Mouse (Mus musculus) liver, embryonic 15.5 days (tissue): Measurements from ENCODE around the gene Ado. TPM values are rescaled to one million over a fixed set of nuclear protein-coding genes. Genes with fewer than 3 reads are reported as not detected.

Source experiments
- ATAC-seq: fragments of 200-750 bp; cut with Nextera tagmentation; 2 replicates; pipeline ENCODE4 v1.8.0; 2017; ENCODE audit warnings: moderate number of reproducible peaks, mild to moderate bottlenecking, moderate library complexity; ENCODE audit not compliant: insufficient read depth
- H3K27ac ChIP-seq: fragments of 300-500 bp; sonication (generic); replicated peaks from 2 replicates; pipeline ENCODE4 v1.5.1; 2015; ENCODE audit warnings: mild to moderate bottlenecking, inconsistent platforms
- H3K27me3 ChIP-seq: fragments of 300-500 bp; sonication (generic); 2 replicates; pipeline ENCODE4 v1.6.1; 2015; ENCODE audit warnings: mild to moderate bottlenecking, inconsistent platforms
- H3K36me3 ChIP-seq: fragments of 300-500 bp; sonication (generic); replicated peaks from 2 replicates; pipeline ENCODE4 v1.6.1; 2015; ENCODE audit warnings: moderate library complexity, mild to moderate bottlenecking, inconsistent platforms
- H3K4me1 ChIP-seq: fragments of 300-500 bp; sonication (generic); replicated peaks from 2 replicates; pipeline ENCODE4 v1.6.1; 2015; ENCODE audit warnings: inconsistent platforms
- H3K4me2 ChIP-seq: fragments of 300-500 bp; sonication (generic); 2 replicates; pipeline ENCODE4 v1.6.1; 2015; ENCODE audit warnings: moderate library complexity, mild to moderate bottlenecking, inconsistent platforms
- H3K4me3 ChIP-seq: fragments of 300-500 bp; sonication (generic); replicated peaks from 2 replicates; pipeline ENCODE4 v1.5.1; 2015; ENCODE audit warnings: mild to moderate bottlenecking, inconsistent platforms
- H3K9ac ChIP-seq: fragments of 300-500 bp; sonication (generic); 2 replicates; pipeline ENCODE4 v1.6.1; 2015; ENCODE audit warnings: moderate library complexity, mild to moderate bottlenecking, inconsistent platforms
- H3K9me3 ChIP-seq: fragments of 300-500 bp; sonication (generic); replicated peaks from 2 replicates; pipeline ENCODE4 v1.6.1; 2016; ENCODE audit warnings: inconsistent platforms
- WGBS: fragments of 180-500 bp; shearing (Covaris S2); methylation state at CpG from one replicate; pipeline ENCODE4 v1.1.7; 2015; ENCODE audit warnings: mixed read lengths; ENCODE audit not compliant: insufficient replicate concordance; 5-methylcytosine and 5-hydroxymethylcytosine counted together
- polyA plus RNA-seq: library from polyadenylated mRNA; unstranded; fragments of >200 nt; fragmentation: Nextera tagmentation; extraction: Ambion mirVana; gene quantifications from 2 replicates; pipeline ENCODE4 v1.2.1, GENCODE M21; 2015

Ado gene
- polyA plus RNA-seq = 12.2 TPM in 2 replicates

DNA sequence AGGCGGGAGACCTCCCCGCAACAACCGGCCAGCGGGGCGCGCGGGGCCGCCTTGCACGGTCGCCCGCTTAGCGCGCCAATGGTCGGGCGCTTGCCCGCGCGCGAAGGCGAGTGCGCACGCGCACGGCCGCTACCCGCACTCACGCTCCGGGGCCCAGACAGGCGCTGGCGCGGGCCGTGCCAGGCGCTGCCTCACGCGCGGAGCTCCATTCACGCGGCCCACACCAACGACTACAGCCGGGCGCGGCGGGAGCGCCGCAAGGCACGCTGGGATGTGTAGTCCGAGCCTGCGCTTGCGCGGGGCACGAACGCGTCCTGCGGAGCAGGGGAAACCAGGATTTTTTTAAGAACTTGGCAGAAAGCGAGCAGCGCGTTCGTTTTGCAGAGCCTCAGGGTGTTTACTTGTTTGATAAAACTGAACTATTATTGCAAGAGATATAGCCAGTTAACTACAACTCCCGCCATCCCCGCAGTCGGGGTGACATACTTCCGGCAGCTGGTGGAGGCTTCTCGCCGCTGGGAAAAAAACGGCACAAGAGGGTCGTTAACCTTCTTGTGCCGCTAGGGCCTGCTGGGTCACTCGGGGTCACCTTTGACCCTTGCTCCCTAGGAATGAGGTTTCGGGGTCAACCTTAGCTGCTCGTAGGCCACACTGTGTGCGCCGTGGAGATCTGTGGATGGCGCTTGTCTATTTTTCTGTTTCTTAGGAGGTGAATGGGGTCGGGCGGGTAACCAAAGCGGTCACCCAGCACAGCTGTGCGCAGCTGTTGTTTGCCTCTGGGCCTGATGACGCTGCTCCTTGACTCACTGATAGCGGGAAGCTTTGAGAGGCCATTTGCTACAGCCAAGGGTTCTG lies at the start of gene Ado:
Ado (minus strand) TSS at position 79 of the 855 bp plus-strand sequence.
- H3K9ac ChIP-seq = peak within 1 kb of the TSS; percentile 85
- peak within 1 kb of the TSS; percentile 97 for H3K4me2 ChIP-seq
- H3K27me3 ChIP-seq = no peaks in the 10 kb centered on the region
- WGBS = under 1% methylated on average over 79 of the region's 79 CpGs
- H3K9me3 ChIP-seq = no peaks in the 10 kb centered on the region
- peak; percentile 92 for ATAC-seq
- H3K4me1 ChIP-seq = peaks cover 35% of the 10 kb centered on the region
- H3K36me3 ChIP-seq = peaks cover 8% of the 10 kb centered on the region
- peak within 1 kb of the TSS; percentile 83 for H3K27ac ChIP-seq
- peak within 1 kb of the TSS; percentile 92 for H3K4me3 ChIP-seq

DNA sequence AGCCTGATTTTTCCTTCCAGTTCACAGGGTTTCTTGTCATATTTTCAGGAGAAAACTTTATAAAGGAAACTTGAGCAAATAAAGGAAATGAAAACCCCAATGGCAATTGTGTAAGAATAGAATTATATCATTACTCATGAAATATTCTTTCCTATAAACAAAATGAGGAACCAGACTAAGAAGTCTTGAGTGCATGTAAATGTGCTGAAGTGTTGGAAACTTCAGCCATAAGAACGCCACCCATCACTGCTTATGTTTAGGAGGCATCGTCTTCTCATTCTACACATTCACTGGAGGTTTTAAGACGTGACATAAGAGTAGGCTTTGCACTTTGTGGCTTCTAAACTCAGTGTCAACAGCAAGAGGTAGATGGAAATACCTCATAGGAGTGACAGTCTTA lies 46.5 kb upstream of the Ado start:
- no peaks in the 10 kb centered on the region for H3K4me1 ChIP-seq
- H3K9me3 ChIP-seq = no peaks in the 10 kb centered on the region
- H3K27ac ChIP-seq = no peak overlapping the region
- WGBS = 58% methylated on average over 3 of the region's 3 CpGs
- no peak for ATAC-seq
- no peak overlapping the region for H3K4me2 ChIP-seq
- no peaks in the 10 kb centered on the region for H3K27me3 ChIP-seq
- no peaks in the 10 kb centered on the region for H3K36me3 ChIP-seq
- no peak overlapping the region for H3K4me3 ChIP-seq
- H3K9ac ChIP-seq = no peak overlapping the region

GRCm38 (mm10) chr10:67585873-67586610 lies 37.3 kb upstream of the Ado start:
- H3K9me3 ChIP-seq = no peaks in the 10 kb centered on the region
- no peak overlapping the region for H3K4me2 ChIP-seq
- no peaks in the 10 kb centered on the region for H3K36me3 ChIP-seq
- H3K9ac ChIP-seq = no peak overlapping the region
- no peak for ATAC-seq
- no peak overlapping the region for H3K27ac ChIP-seq
- no peaks in the 10 kb centered on the region for H3K4me1 ChIP-seq
- no peak overlapping the region for H3K4me3 ChIP-seq
- no peaks in the 10 kb centered on the region for H3K27me3 ChIP-seq
- WGBS = 54% methylated on average over 18 of the region's 18 CpGs

- no peaks in the 10 kb centered on the region for H3K4me1 ChIP-seq
- H3K4me3 ChIP-seq = no peak overlapping the region
- H3K27me3 ChIP-seq = no peaks in the 10 kb centered on the region
- H3K4me2 ChIP-seq = no peak overlapping the region
- H3K27ac ChIP-seq = no peak overlapping the region
- WGBS = 23% methylated on average over 12 of the region's 12 CpGs
- H3K9me3 ChIP-seq = no peaks in the 10 kb centered on the region
- no peak overlapping the region for H3K9ac ChIP-seq
- H3K36me3 ChIP-seq = no peaks in the 10 kb centered on the region
- ATAC-seq = no peak
These were observed 33.0 kb upstream of the Ado start for GRCm38 (mm10) chr10:67581698-67582285.

DNA sequence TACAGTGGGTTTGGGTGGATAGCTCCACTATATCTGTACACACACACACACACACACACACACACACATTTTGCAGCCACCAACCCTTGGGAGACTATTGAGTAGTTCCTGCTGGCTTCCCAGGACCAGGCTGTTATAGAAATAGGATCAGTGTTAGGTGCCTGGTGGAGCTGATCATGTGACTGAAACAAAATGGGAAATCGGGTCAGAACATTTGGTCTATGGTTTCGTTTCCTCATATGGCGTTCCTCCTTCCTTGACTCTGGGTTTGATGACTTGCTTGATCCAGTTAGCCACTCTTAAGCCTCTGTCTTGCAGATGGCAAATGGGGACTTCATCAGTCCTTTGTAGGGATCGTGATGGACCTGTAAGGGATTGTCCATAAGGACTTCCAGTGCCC lies 31.1 kb upstream of the Ado start:
- Histone ChIP-seq H3K4me2 (no peak overlapping the region), H3K36me3 (no peaks in the 10 kb centered on the region), H3K9ac (no peak overlapping the region), H3K4me1 (no peaks in the 10 kb centered on the region), H3K27me3 (no peaks in the 10 kb centered on the region), H3K27ac (no peak overlapping the region), H3K9me3 (no peaks in the 10 kb centered on the region), H3K4me3 (no peak overlapping the region)
- 75% methylated on average over 4 of the region's 4 CpGs for WGBS
- no peak for ATAC-seq

- Histone ChIP-seq H3K4me2 (no peak overlapping the region), H3K4me3 (no peak overlapping the region), H3K4me1 (no peaks in the 10 kb centered on the region), H3K9ac (no peak overlapping the region), H3K27ac (no peak overlapping the region), H3K27me3 (no peaks in the 10 kb centered on the region), H3K9me3 (no peaks in the 10 kb centered on the region), H3K36me3 (no peaks in the 10 kb centered on the region)
- no peak for ATAC-seq
- WGBS = 70% methylated on average over 8 of the region's 8 CpGs
These were observed 24.6 kb upstream of the Ado start for GRCm38 (mm10) chr10:67573310-67573709.

GRCm38 (mm10) chr10:67571443-67571842 lies 22.7 kb upstream of the Ado start:
- Histone ChIP-seq H3K36me3 (no peaks in the 10 kb centered on the region), H3K9me3 (no peaks in the 10 kb centered on the region), H3K27me3 (no peaks in the 10 kb centered on the region), H3K4me2 (no peak overlapping the region), H3K4me3 (no peak overlapping the region), H3K27ac (no peak overlapping the region), H3K4me1 (no peaks in the 10 kb centered on the region), H3K9ac (no peak overlapping the region)
- WGBS = 49% methylated on average over 14 of the region's 14 CpGs
- no peak for ATAC-seq

- H3K4me3 ChIP-seq = no peak overlapping the region
- no peaks in the 10 kb centered on the region for H3K36me3 ChIP-seq
- H3K9me3 ChIP-seq = no peaks in the 10 kb centered on the region
- WGBS = 22% methylated on average over 7 of the region's 7 CpGs
- no peak for ATAC-seq
- H3K4me1 ChIP-seq = no peaks in the 10 kb centered on the region
- no peaks in the 10 kb centered on the region for H3K27me3 ChIP-seq
- H3K9ac ChIP-seq = no peak overlapping the region
- no peak overlapping the region for H3K27ac ChIP-seq
- H3K4me2 ChIP-seq = no peak overlapping the region
These were observed 20.8 kb upstream of the Ado start for GRCm38 (mm10) chr10:67569539-67569938.

DNA sequence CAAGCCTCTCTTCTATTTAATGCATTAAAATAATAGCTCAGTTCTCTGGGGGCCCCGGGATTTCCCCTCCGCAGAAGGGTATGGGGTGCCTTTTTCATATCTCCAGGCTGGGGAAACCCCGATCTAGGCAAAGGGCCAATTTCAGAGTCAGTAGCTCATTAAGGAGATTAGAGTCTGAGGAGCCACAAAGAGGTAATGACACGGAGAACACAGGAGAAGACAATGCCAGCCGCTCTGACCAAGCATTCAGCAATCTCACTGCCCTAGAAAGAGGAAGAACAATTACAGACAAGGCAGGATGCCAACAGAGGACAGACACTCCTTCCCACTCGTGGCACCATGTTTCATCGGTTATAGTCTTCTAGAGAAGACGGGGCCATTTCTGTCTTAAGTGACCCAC lies 17.3 kb upstream of the Ado start:
- Histone ChIP-seq H3K27me3 (no peaks in the 10 kb centered on the region), H3K9me3 (no peaks in the 10 kb centered on the region), H3K36me3 (no peaks in the 10 kb centered on the region), H3K4me2 (no peak overlapping the region), H3K4me3 (no peak overlapping the region), H3K4me1 (no peaks in the 10 kb centered on the region), H3K9ac (no peak overlapping the region), H3K27ac (no peak overlapping the region)
- 47% methylated on average over 8 of the region's 8 CpGs for WGBS
- no peak for ATAC-seq

GRCm38 (mm10) chr10:67564509-67564908 lies 15.8 kb upstream of the Ado start:
- Histone ChIP-seq H3K27ac (no peak overlapping the region), H3K4me3 (no peak overlapping the region), H3K4me1 (no peaks in the 10 kb centered on the region), H3K36me3 (no peaks in the 10 kb centered on the region), H3K4me2 (no peak overlapping the region), H3K9me3 (no peaks in the 10 kb centered on the region), H3K9ac (no peak overlapping the region), H3K27me3 (no peaks in the 10 kb centered on the region)
- no peak for ATAC-seq
- 73% methylated on average over 7 of the region's 7 CpGs for WGBS

- no peak for ATAC-seq
- H3K9me3 ChIP-seq = no peaks in the 10 kb centered on the region
- no peak overlapping the region for H3K4me2 ChIP-seq
- H3K4me1 ChIP-seq = no peaks in the 10 kb centered on the region
- no peak overlapping the region for H3K9ac ChIP-seq
- H3K27me3 ChIP-seq = no peaks in the 10 kb centered on the region
- H3K27ac ChIP-seq = no peak overlapping the region
- no peaks in the 10 kb centered on the region for H3K36me3 ChIP-seq
- no peak overlapping the region for H3K4me3 ChIP-seq
- WGBS = 43% methylated on average over 1 of the region's 1 CpGs
These were observed 12.4 kb upstream of the Ado start for GRCm38 (mm10) chr10:67561185-67561584.
